Mouse (Mus musculus) kidney, embryonic 15.5 days (tissue): ENCODE measurements around the gene Crim1. TPM values are rescaled to one million over a fixed set of nuclear protein-coding genes. Genes with fewer than 3 reads are reported as not detected.
A peak's percentile ranks its signal among the peaks of the same experiment; 100 is the strongest.

Source experiments
- ATAC-seq: fragments of 200-750 bp; cut with Nextera tagmentation; replicated peaks from 2 replicates; pipeline ENCODE4 v1.8.0; 2017; ENCODE audit warnings: moderate TSS enrichment; ENCODE audit not compliant: low FRiP score
- H3K27ac ChIP-seq: fragments of 300-500 bp; sonication (generic); 2 replicates; pipeline ENCODE4 v1.5.1; 2015; ENCODE audit warnings: mild to moderate bottlenecking, inconsistent platforms
- H3K27me3 ChIP-seq: fragments of 300-500 bp; sonication (generic); 2 replicates; pipeline ENCODE4 v1.6.1; 2015; ENCODE audit warnings: inconsistent platforms
- H3K36me3 ChIP-seq: fragments of 300-500 bp; sonication (generic); 2 replicates; pipeline ENCODE4 v1.6.1; 2015; ENCODE audit warnings: inconsistent platforms
- H3K4me1 ChIP-seq: fragments of 300-500 bp; sonication (generic); 2 replicates; pipeline ENCODE4 v1.6.1; 2015; ENCODE audit warnings: inconsistent platforms
- H3K4me2 ChIP-seq: fragments of 300-500 bp; sonication (generic); 2 replicates; pipeline ENCODE4 v1.6.1; 2015; ENCODE audit warnings: moderate library complexity, mild to moderate bottlenecking, inconsistent platforms
- H3K4me3 ChIP-seq: fragments of 300-500 bp; sonication (generic); replicated peaks from 2 replicates; pipeline ENCODE4 v1.5.1; 2015; ENCODE audit warnings: mild to moderate bottlenecking, inconsistent platforms
- H3K9ac ChIP-seq: fragments of 300-500 bp; sonication (generic); 2 replicates; pipeline ENCODE4 v1.6.1; 2015; ENCODE audit warnings: mild to moderate bottlenecking, inconsistent platforms
- H3K9me3 ChIP-seq: fragments of 300-500 bp; sonication (generic); replicated peaks from 2 replicates; pipeline ENCODE4 v1.6.1; 2016; ENCODE audit warnings: inconsistent platforms
- WGBS: fragments of 180-500 bp; shearing (Covaris S2); methylation state at CpG from one replicate; pipeline ENCODE4 v1.1.7; 2015; ENCODE audit warnings: mixed read lengths; 5-methylcytosine and 5-hydroxymethylcytosine counted together
- microRNA-seq: library from miRNA; unstranded; fragments of <30 nt; microRNA quantifications from one replicate; pipeline ENCODE4, GENCODE M21; 2016
- polyA plus RNA-seq: library from polyadenylated mRNA; unstranded; fragments of >200 nt; fragmentation: Nextera tagmentation; extraction: Ambion mirVana; gene quantifications from 2 replicates; pipeline ENCODE4 v1.2.1, GENCODE M21; 2015

Crim1 gene
- polyA plus RNA-seq, 1 experiment from 2014 or later: 6.5 TPM

DNA sequence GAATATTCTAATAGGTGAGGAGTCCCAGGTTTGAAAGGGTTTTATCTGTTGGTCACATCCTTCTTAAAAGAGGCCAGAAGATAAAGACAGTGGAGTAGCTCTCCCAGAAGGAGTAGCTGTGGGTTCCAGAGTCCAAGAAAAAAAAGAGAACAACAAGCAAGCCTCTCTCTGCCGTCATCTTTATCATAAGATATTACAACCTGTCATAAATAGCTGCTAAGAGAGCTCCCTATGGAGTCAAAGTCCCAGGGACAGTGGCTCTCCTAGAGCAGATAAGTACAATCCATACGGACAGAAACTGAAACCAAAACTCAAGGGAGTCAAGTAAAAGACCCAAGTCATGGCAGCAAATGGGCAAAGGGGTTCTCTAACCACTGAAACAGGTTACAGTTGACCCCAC lies 215.2 kb downstream of the Crim1 start:
- ATAC-seq: no peak
- 86% methylated on average over 2 of the region's 2 CpGs for WGBS
- H3K9ac ChIP-seq: no peak overlapping the region

GRCm38 (mm10) chr17:78417381-78418281 lies 217.6 kb downstream of the Crim1 start, which contains the start of gene Fez2:
Gene Fez2, minus strand, starts transcription at chr17:78418152.
- Histone ChIP-seq H3K36me3 (no peaks in the 10 kb centered on the region), H3K4me2 (peak within 1 kb of the TSS; percentile 68), H3K9me3 (no peaks in the 10 kb centered on the region), H3K4me3 (peak within 1 kb of the TSS; percentile 94), H3K9ac (peak within 1 kb of the TSS; percentile 84), H3K4me1 (peaks cover 17% of the 10 kb centered on the region; the same call in 1 of the 2 replicates), H3K27ac (peak within 1 kb of the TSS; percentile 99), H3K27me3 (no peaks in the 10 kb centered on the region)
- ATAC-seq: peak; percentile 97
- under 1% methylated on average over 48 of the region's 67 CpGs for WGBS

More for the DNA sequence above, 215.2 kb downstream of the Crim1 start:
- no peak overlapping the region for H3K27ac ChIP-seq
- peaks cover 8% of the 10 kb centered on the region for H3K36me3 ChIP-seq
- no peak overlapping the region for H3K4me3 ChIP-seq
- H3K9me3 ChIP-seq: no peaks in the 10 kb centered on the region
- peaks cover 17% of the 10 kb centered on the region; the same call in 1 of the 2 replicates for H3K4me1 ChIP-seq
- H3K4me2 ChIP-seq: no peak overlapping the region
- no peaks in the 10 kb centered on the region for H3K27me3 ChIP-seq

- no peaks in the 10 kb centered on the region for H3K36me3 ChIP-seq
- H3K9me3 ChIP-seq: no peaks in the 10 kb centered on the region
- no peak overlapping the region for H3K4me3 ChIP-seq
- H3K27me3 ChIP-seq: no peaks in the 10 kb centered on the region
- ATAC-seq: no peak
- no peak overlapping the region for H3K4me2 ChIP-seq
- H3K27ac ChIP-seq: no peak overlapping the region
- peaks cover 17% of the 10 kb centered on the region; the same call in 1 of the 2 replicates for H3K4me1 ChIP-seq
- no peak overlapping the region for H3K9ac ChIP-seq
- 78% methylated on average over 4 of the region's 4 CpGs for WGBS
These were observed 219.2 kb downstream of the Crim1 start for GRCm38 (mm10) chr17:78419216-78419615.

- H3K27ac ChIP-seq: no peak overlapping the region
- no peaks in the 10 kb centered on the region for H3K36me3 ChIP-seq
- H3K4me1 ChIP-seq: no peaks in the 10 kb centered on the region
- 0 out of 2 replicates have a peak, but pooled peaks cover 2% of the 10 kb centered on the region for H3K9me3 ChIP-seq
- WGBS: 58% methylated on average over 8 of the region's 8 CpGs
- H3K4me2 ChIP-seq: no peak overlapping the region
- H3K9ac ChIP-seq: no peak overlapping the region
- ATAC-seq: no peak
- H3K27me3 ChIP-seq: no peaks in the 10 kb centered on the region
- H3K4me3 ChIP-seq: no peak overlapping the region
These were observed 225.0 kb downstream of the Crim1 start for GRCm38 (mm10) chr17:78425026-78425425.

Small RNA genes lying within 50 kb of the gene (microRNA-seq; reads per million reads assigned to microRNA genes)
- gene Gm25069: not detected

Other genes starting within 250 kb of the Crim1 start
- gene Fez2, start 217.9 kb downstream of the Crim1 start, polyA plus RNA-seq: 39.8 and 40.2 TPM in 2 replicates